Mouse (Mus musculus) limb, embryonic 13.5 days (tissue): Measurements from ENCODE around the gene Hspg2. TPM values are rescaled to one million over a fixed set of nuclear protein-coding genes. Genes with fewer than 3 reads are reported as not detected.
A peak's percentile ranks its signal among the peaks of the same experiment; 100 is the strongest.
"Not testable (repeated sequence)": the region's sequence is repeated elsewhere in the genome, so short reads cannot be mapped to it uniquely, and the experiment has no call there.

Source experiments
- ATAC-seq: fragments of 200-750 bp; cut with Nextera tagmentation; 2 replicates; pipeline ENCODE4 v1.8.0; 2017; ENCODE audit warnings: low read depth, moderate number of reproducible peaks, moderate TSS enrichment; ENCODE audit not compliant: low FRiP score
- H3K27ac ChIP-seq: fragments of 300-500 bp; sonication (generic); 2 replicates; pipeline ENCODE4 v1.5.1; 2015; ENCODE audit warnings: inconsistent platforms, mild to moderate bottlenecking, moderate library complexity
- H3K27me3 ChIP-seq: fragments of 300-500 bp; sonication (generic); 2 replicates; pipeline ENCODE4 v1.6.1; 2015; ENCODE audit warnings: mild to moderate bottlenecking, inconsistent platforms
- H3K36me3 ChIP-seq: fragments of 300-500 bp; sonication (generic); 2 replicates; pipeline ENCODE4 v1.6.1; 2015; ENCODE audit warnings: inconsistent platforms, mild to moderate bottlenecking, moderate library complexity
- H3K4me1 ChIP-seq: fragments of 300-500 bp; sonication (generic); 2 replicates; pipeline ENCODE4 v1.6.1; 2015; ENCODE audit warnings: inconsistent platforms
- H3K4me2 ChIP-seq: fragments of 300-500 bp; sonication (generic); replicated peaks from 2 replicates; pipeline ENCODE4 v1.6.1; 2015; ENCODE audit warnings: inconsistent platforms, mild to moderate bottlenecking, moderate library complexity
- H3K4me3 ChIP-seq: fragments of 300-500 bp; sonication (generic); 2 replicates; pipeline ENCODE4 v1.5.1; 2015; ENCODE audit warnings: moderate library complexity, mild to moderate bottlenecking, inconsistent platforms
- H3K9ac ChIP-seq: fragments of 300-500 bp; sonication (generic); 2 replicates; pipeline ENCODE4 v1.6.1; 2015; ENCODE audit warnings: mild to moderate bottlenecking, inconsistent platforms
- H3K9me3 ChIP-seq: fragments of 300-500 bp; sonication (generic); 2 replicates; pipeline ENCODE4 v1.6.1; 2016; ENCODE audit warnings: inconsistent platforms
- WGBS: fragments of 180-500 bp; shearing (Covaris S2); methylation state at CpG from one replicate; pipeline ENCODE4 v1.1.7; 2015; 5-methylcytosine and 5-hydroxymethylcytosine counted together
- polyA plus RNA-seq: library from polyadenylated mRNA; unstranded; fragments of >200 nt; fragmentation: Nextera tagmentation; extraction: Ambion mirVana; gene quantifications from 2 replicates; pipeline ENCODE4 v1.2.1, GENCODE M21; 2015

The Hspg2 gene
- polyA plus RNA-seq, 1 experiment from 2014 or later, result 29.6 TPM

DNA sequence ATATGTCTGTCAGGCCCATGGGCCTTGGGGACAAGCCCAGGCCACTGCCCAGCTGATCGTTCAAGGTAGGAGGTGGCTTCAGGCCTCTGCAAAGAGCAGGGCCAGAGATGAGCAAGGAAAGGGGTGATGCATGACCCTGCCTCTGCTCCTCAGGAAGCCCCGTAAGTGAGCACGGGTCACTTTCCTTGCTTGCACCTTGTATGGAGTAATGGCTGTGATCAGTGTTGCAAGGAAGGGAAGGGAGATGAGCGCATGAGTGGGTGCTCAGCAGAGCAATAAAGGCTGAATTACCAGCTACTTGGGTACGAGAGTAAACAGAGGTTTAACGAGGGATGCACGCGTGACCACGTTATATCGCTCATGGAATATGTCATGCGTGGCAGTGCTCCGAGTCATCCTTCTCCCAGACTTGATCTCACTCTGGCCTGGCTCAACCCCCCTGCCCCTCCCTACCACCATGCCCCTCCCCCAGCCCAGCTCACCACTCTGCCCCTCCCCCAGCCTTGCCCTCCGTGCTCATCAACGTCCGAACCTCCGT, 88.2 kb downstream of the Hspg2 start:
- 91% methylated on average over 16 of the region's 16 CpGs for WGBS
- no peak for ATAC-seq
- Histone ChIP-seq H3K27ac (no peak overlapping the region), H3K27me3 (no peaks in the 10 kb centered on the region), H3K4me1 (no peaks in the 10 kb centered on the region), H3K9ac (no peak overlapping the region), H3K4me3 (no peak overlapping the region), H3K4me2 (no peak overlapping the region), H3K36me3 (peaks cover 92% of the 10 kb centered on the region), H3K9me3 (no peaks in the 10 kb centered on the region)

DNA sequence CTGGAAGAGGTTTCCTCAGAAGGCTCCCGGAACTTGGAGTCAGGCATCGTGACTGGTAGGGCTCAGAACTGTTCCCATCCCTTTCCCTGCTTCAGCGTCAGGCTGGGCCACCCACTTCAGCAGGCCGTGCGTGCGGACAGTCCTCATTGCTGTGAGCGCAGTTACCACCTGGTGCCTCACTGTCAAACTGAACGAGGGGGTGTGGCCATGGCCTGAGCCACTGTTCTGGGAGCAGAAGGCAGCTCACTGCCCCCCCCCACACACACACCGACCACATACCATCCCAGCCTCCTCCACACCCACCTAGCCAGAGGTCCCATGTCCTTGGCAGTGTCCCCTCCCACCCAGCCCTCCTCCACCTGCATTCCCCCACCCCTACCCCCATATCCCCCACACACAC, 101.3 kb downstream of the Hspg2 start:
- no peaks in the 10 kb centered on the region for H3K4me1 ChIP-seq
- H3K27me3 ChIP-seq, result no peaks in the 10 kb centered on the region
- no peak overlapping the region for H3K27ac ChIP-seq
- no peak overlapping the region for H3K4me2 ChIP-seq
- ATAC-seq, result peak; percentile 20; the same call in 1 of the 2 replicates
- no peak overlapping the region for H3K9ac ChIP-seq
- peaks cover 68% of the 10 kb centered on the region for H3K36me3 ChIP-seq
- H3K9me3 ChIP-seq, result no peaks in the 10 kb centered on the region
- WGBS, result 83% methylated on average over 9 of the region's 9 CpGs
- H3K4me3 ChIP-seq, result no peak overlapping the region

DNA sequence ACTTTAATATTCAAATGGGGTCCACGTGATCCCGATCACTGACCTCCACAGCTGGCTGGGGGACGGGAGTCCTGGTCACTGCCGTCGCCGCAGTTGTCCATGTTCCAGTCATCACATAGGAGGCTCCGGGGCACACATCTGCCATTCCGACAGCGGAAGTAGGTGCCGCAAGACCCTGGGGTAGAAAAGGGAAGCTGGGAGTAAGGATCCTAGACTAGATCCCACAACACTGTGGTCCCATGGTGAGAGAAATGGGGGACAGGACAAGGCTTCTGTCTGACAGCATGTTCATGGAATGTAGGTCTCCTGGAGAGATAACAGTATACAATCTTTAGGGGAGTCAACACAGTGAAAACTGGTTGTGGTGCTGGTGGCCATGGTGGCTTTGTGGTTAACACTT, 105.9 kb downstream of the Hspg2 start, which contains the start of gene Ldlrad2:
Gene Ldlrad2, minus strand, starts transcription at position 101 of the 400 bp plus-strand sequence.
- no peak within 1 kb of the TSS for H3K4me3 ChIP-seq
- ATAC-seq, result no peak

DNA sequence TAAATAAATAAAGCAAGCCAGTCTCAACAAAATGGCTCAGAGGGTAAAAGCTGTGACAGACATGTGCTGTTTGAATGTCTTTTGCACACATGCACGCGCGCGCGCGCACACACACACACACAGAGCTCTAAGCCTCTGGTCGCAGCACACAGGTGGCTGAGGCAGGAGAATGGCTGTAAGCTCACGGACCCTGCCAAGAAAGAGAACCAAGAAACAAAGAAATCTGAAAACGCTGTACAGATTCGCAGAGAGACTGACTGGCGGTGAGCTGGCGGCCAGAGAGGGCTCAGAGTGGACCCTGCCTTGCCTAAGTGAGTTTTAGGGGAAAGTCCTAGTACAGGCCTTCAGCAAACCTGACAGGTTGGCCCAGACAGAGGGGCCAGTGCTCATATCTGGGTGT, 108.9 kb downstream of the Hspg2 start:
- Histone ChIP-seq H3K4me3 (no peak overlapping the region), H3K4me1 (peaks cover 5% of the 10 kb centered on the region; the same call in 1 of the 2 replicates), H3K4me2 (no peak overlapping the region), H3K27me3 (peaks cover 33% of the 10 kb centered on the region), H3K9me3 (no peaks in the 10 kb centered on the region), H3K27ac (no peak overlapping the region), H3K9ac (no peak overlapping the region), H3K36me3 (no peaks in the 10 kb centered on the region)
- WGBS, result 96% methylated on average over 12 of the region's 12 CpGs
- no peak for ATAC-seq

More for the DNA sequence above, 105.9 kb downstream of the Hspg2 start, which contains the start of gene Ldlrad2:
- 90% methylated on average over 10 of the region's 10 CpGs for WGBS
- no peaks in the 10 kb centered on the region for H3K9me3 ChIP-seq
- no peak within 1 kb of the TSS for H3K27ac ChIP-seq
- peaks cover 27% of the 10 kb centered on the region for H3K36me3 ChIP-seq
- H3K9ac ChIP-seq, result no peak within 1 kb of the TSS
- peaks cover 20% of the 10 kb centered on the region for H3K27me3 ChIP-seq
- H3K4me1 ChIP-seq, result 0 out of 2 replicates have a peak, but pooled peaks cover 5% of the 10 kb centered on the region
- no peak within 1 kb of the TSS for H3K4me2 ChIP-seq

DNA sequence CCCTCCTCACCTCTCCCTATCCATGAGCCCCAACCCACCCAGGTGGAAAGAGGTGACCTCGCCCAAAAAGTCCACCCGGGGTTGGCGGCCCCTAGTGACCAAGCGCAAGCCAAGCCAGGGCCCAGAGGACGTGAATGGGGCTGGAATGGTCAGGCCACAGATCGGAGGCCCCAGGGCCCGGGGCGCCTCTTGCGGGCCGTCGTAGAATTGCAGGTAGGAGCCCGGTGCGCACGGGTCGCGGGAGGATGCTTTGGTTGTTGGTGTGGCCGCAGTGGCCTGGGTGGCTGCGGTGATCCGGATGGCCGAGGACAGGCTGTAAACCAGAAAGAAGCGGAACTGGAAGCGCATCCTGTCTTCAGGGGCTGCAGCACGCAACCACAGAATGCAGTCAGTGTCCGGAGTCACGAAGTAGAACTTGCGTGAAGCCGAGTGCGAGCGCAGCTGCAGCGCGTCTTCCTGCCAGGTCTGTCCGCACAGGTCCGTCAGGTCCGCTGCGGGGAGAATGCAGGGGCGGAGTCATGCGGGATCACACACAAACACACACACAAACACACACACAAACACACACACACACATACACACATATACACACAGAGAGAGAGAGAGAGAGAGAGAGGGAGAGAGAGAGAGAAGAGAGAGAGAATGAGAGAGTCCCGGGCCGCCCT, 109.7 kb downstream of the Hspg2 start:
- H3K27me3 ChIP-seq, result peaks cover 33% of the 10 kb centered on the region
- no peak overlapping the region for H3K27ac ChIP-seq
- no peaks in the 10 kb centered on the region for H3K36me3 ChIP-seq
- peak overlapping the region; percentile 62; the same call in 1 of the 2 replicates for H3K9ac ChIP-seq
- H3K4me2 ChIP-seq, result peak overlapping the region; percentile 75
- no peak for ATAC-seq
- WGBS, result 5% methylated on average over 39 of the region's 39 CpGs
- H3K4me3 ChIP-seq, result peak overlapping the region; percentile 43
- H3K4me1 ChIP-seq, result peaks cover 5% of the 10 kb centered on the region; the same call in 1 of the 2 replicates
- H3K9me3 ChIP-seq, result no peaks in the 10 kb centered on the region

DNA sequence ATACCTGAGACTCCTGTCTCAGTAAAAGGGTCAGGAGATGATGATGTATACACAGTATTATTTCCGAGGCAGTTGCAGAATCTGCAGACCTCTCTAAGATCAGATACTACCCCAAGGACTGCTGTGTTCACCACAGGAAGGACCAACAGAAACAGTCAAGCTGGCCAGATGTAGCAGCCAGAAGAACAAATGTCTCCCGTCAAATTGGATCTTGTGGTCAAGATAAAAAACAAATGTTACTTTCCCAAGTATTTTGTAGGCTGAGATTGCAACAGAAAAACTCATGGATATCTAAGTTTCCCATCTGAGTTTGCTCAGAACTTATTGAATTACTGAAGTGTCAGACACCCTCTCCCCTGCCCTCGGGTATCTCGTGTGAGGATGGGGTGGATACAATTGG, 111.2 kb downstream of the Hspg2 start:
- Histone ChIP-seq H3K27ac (no peak overlapping the region), H3K9ac (no peak overlapping the region), H3K27me3 (peaks cover 33% of the 10 kb centered on the region), H3K9me3 (no peaks in the 10 kb centered on the region), H3K4me3 (no peak overlapping the region), H3K4me2 (no peak overlapping the region), H3K36me3 (no peaks in the 10 kb centered on the region), H3K4me1 (peaks cover 5% of the 10 kb centered on the region; the same call in 1 of the 2 replicates)
- no peak for ATAC-seq
- 56% methylated on average over 4 of the region's 4 CpGs for WGBS

DNA sequence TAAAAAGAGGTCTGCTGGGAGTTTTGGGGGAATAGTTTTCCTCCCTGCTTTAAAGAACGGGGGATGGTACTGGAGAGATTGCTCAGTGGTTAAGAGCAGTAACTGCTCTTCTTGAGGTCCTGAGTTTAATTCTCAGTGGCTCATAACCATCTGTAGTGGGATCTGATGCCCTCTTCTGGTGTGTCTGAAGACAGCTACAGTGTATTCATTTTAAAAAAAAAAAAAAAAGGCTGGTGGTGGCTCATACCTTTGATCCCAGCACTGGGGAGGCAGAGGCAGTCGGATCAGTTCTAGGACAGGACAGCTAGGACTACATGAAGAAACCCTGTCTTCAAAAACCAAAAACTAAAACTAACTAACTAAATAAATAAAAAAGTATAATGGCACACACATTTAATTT, 111.7 kb downstream of the Hspg2 start:
- no peaks in the 10 kb centered on the region for H3K9me3 ChIP-seq
- 63% methylated on average over 2 of the region's 2 CpGs for whole genome bisulfite sequencing
- H3K9ac ChIP-seq, result no peak overlapping the region
- peaks cover 5% of the 10 kb centered on the region; the same call in 1 of the 2 replicates for H3K4me1 ChIP-seq
- H3K27ac ChIP-seq, result no peak overlapping the region
- H3K4me2 ChIP-seq, result no peak overlapping the region
- no peak for ATAC-seq
- H3K36me3 ChIP-seq, result no peaks in the 10 kb centered on the region
- H3K27me3 ChIP-seq, result peaks cover 33% of the 10 kb centered on the region
- no peak overlapping the region for H3K4me3 ChIP-seq

DNA sequence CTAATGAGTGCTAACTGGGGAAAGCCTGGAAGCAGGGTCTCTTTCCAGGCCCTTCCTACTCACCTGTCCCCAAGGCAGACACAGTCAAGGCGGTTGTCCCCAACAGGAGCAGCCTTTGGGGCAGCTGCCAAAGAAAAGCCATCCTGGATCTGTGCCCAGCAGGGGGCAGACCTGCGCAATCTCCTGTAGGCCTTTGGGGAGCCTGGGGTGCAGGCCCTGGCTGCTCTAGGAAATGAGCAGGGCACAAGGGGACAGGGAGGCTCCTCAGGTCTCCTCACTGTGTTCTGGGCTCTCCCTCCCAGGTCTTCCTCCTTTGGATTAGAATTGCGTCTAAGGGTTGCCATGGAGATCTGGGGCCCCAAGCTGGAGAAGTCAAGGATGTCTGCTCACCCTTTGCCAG, 113.2 kb downstream of the Hspg2 start:
- Histone ChIP-seq H3K4me2 (no peak overlapping the region), H3K4me3 (no peak overlapping the region), H3K9ac (no peak overlapping the region), H3K9me3 (no peaks in the 10 kb centered on the region), H3K4me1 (peaks cover 5% of the 10 kb centered on the region; the same call in 1 of the 2 replicates), H3K27me3 (peaks cover 33% of the 10 kb centered on the region), H3K36me3 (no peaks in the 10 kb centered on the region), H3K27ac (no peak overlapping the region)
- ATAC-seq, result no peak
- 37% methylated on average over 3 of the region's 3 CpGs for WGBS

DNA sequence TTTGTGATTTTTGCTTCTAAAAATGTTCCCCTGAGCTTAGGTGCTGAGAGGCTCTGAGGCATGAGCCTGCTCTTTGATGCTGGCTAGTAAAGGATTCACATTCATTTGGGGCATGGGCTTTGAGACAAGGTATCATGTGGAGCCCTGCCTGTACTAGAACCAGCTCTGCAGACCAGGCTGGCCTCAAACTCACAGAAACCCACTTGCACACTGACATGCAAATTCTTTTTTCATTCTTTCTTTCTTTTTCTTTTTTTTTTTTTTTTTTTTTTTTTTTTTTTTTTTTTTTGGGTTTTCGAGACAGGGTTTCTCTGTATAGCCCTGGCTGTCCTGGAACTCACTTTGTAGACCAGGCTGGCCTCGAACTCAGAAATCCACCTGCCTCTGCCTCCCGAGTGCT, 120.5 kb downstream of the Hspg2 start:
- H3K36me3 ChIP-seq, H3K9ac ChIP-seq, H3K27me3 ChIP-seq, H3K27ac ChIP-seq, H3K4me1 ChIP-seq, H3K9me3 ChIP-seq, H3K4me3 ChIP-seq, H3K4me2 ChIP-seq, ATAC-seq: not testable (repeated sequence)
- WGBS, result 74% methylated on average over 2 of the region's 3 CpGs

DNA sequence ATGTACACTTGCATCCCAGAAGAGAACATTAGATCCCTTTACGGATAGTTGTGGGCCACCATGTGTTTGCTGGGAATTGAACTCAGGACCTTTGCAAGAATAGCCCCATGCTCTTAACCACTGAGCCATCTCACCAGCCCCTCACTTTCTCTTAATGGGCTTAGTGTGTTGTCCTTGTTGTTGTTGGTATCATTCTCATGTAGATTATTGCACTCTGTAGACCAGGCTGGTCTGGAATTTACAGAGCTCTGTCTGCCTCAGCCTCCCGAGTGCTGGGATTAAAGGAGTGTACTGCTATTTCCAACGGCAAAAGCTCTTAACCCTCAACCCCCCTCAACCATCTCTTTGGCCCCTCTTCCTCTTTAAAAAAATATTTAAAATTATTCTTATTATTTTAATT, 121.0 kb downstream of the Hspg2 start:
- ATAC-seq, result no peak
- 83% methylated on average over 3 of the region's 3 CpGs for WGBS
- Histone ChIP-seq H3K4me2 (no peak overlapping the region), H3K27me3 (no peaks in the 10 kb centered on the region), H3K4me3 (no peak overlapping the region), H3K9ac (no peak overlapping the region), H3K27ac (no peak overlapping the region), H3K9me3 (no peaks in the 10 kb centered on the region), H3K36me3 (no peaks in the 10 kb centered on the region), H3K4me1 (no peaks in the 10 kb centered on the region)

DNA sequence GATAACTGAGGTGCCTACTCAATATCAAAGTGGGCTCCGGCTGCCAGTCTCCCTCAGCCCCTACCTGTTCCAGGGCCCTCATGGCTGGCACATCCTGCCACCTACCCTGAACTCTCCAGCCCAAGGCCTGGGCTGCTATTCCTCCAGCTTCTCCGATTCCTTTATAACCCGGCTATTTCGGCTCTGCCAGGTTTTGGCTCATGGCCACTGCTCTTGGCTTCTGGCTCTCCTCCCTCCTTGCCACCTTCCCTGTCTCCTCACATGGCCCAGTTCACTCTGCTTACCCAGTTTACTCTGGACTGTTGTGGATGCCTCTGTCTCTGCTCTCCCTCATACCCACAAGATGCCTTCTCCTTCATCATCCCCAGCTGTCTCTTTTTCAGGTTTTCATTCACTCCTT, 122.4 kb downstream of the Hspg2 start:
- H3K27me3 ChIP-seq, result no peaks in the 10 kb centered on the region
- H3K9ac ChIP-seq, result no peak overlapping the region
- no peaks in the 10 kb centered on the region for H3K9me3 ChIP-seq
- peaks cover 11% of the 10 kb centered on the region for H3K4me1 ChIP-seq
- no peak overlapping the region for H3K4me2 ChIP-seq
- WGBS, result 90% methylated on average over 4 of the region's 4 CpGs
- no peak for ATAC-seq
- H3K4me3 ChIP-seq, result no peak overlapping the region
- no peaks in the 10 kb centered on the region for H3K36me3 ChIP-seq
- no peak overlapping the region for H3K27ac ChIP-seq

DNA sequence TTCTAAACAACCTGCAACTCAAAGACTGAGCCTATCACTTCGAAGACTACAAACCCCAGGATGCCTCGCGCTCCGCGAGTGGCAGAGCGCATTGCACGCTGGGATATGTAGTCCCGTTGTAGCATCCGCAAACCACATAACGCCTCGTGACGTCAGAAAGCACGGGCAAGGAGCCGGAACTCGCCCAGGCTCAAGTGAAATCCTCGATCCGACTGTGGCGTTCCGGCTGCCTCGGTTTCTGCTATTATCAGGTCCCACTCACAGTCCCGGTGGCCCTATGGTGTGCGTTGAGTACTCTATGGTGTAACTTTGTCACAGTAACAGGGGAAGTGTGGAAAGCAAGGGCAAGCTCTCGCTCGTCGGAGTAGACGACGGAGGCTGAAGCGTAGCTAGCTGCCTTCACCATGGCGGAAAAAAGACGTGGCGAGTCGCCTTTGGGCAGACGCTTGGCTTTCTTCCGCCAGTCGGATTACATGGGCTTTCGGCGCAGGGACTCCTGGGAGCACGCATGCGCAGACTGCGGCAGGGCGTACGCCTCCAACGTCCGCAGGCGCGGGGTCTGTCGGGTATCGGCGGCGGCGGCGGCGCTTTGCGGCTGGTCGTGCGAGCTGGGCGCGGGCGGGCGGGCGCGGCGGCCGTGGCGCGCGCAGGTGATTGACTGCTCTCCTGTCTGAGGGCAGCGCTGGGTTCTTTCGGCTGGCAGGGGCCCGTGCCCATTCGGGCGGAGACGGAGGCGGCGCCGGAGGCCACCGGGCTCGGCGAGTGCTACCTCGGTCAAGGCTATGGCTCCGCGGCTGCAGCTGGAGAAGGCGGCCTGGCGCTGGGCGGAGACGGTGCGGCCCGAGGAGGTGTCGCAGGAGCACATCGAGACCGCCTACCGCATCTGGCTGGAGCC, 125.3 kb downstream of the Hspg2 start, which contains the start of gene Usp48:
Gene Usp48, plus strand, starts transcription at position 155 of the 895 bp plus-strand sequence.
- Histone ChIP-seq H3K27me3 (no peaks in the 10 kb centered on the region), H3K27ac (peak within 1 kb of the TSS; percentile 99), H3K9ac (peak within 1 kb of the TSS; percentile 89), H3K9me3 (no peaks in the 10 kb centered on the region), H3K36me3 (no peaks in the 10 kb centered on the region), H3K4me3 (peak within 1 kb of the TSS; percentile 96), H3K4me1 (peaks cover 31% of the 10 kb centered on the region), H3K4me2 (peak within 1 kb of the TSS; percentile 89)
- peak; percentile 95 for ATAC-seq
- under 1% methylated on average over 78 of the region's 92 CpGs for WGBS
